Mouse (Mus musculus) liver, embryonic 14 days (tissue): ENCODE results near the gene Pxn. TPM values are rescaled to one million over a fixed set of nuclear protein-coding genes. Genes with fewer than 3 reads are reported as not detected.

Source experiments
- polyA plus RNA-seq: library from polyadenylated mRNA; depleted of rRNA; stranded (reverse); fragments of >200 nt; gene quantifications from 2 replicates; pipeline ENCODE4 v1.2.3, GENCODE M21; 2012; rRNA removed

Gene Pxn
- polyA plus RNA-seq, result 12.3 and 13.3 TPM in 2 replicates

DNA sequence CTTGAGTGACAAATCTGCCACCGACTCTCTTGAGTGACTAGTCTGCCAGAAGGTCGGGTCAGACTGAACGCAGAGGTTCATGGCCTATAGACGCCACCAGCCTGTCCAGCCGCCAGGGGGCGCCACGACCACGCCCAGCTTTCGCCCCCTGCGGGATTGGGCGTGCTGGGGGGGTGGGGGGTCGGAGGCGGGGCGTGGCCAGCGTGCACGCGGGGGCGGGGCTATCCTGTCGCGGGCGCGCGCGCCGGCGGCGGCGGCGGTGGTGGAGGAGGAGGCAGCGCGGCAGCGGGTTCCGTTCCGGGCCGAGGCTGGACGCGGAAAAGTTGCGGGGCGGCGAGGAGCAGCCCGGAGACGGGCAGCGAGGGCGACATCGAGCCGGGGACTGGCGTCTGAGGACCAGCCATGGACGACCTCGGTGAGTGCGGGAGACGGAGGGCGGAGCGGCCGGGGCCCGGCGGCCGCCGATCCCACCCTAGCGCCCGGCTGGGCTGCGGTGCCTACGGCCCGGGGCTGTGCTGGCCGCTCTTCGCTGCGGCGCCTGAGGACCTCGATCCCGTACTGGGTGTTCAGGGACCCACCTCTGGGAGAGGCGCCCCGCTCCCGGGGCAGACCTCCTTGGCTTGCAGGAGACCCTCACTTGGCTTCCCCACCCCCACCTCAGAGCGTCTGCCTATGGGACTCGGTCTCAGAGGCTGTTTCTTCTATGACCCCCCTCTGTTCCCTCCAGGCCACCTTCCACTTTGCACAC is at the start of gene Pxn:
Gene Pxn, plus strand, starts transcription at position 223 of the 748 bp plus-strand sequence.

DNA sequence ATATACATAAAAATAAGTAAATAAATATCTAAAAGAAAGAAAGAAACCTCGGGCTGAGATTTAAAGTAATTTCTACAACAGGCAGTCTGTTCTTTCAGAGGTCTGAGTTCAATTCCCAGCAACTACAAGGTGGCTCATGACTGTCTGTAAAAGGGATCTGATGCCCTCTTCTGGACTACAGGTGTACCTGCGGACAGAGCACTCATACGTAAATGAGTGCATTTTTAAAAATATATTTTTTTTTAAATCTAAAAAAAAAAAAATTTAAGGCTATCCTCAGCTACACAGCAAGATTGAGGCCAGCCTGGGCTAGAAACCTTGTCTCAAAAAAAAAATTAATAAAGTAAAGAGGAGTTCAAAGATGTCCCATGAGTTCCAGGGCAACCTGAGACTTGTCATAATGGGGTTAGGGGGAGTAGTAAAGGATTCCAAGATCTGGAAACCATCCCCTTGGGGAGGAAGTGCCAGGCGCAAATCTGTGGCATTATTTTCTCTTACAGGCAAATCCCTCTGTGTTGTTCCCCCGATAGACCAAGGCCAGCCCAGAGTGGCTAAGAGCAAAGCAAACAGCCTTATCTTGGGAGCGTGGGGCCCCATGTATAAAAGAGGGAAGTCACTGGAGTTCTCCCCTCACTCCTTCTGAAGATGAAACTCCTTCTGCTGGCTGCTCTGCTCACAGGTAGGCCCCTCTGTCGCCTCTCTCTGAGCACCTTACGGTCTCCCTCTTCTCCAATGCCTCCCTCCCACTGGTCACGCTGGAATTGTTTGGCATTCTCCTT is 40.6 kb upstream of the Pxn start, which contains the start of gene Pla2g1b:
Gene Pla2g1b, plus strand, starts transcription at position 621 of the 779 bp plus-strand sequence.

DNA sequence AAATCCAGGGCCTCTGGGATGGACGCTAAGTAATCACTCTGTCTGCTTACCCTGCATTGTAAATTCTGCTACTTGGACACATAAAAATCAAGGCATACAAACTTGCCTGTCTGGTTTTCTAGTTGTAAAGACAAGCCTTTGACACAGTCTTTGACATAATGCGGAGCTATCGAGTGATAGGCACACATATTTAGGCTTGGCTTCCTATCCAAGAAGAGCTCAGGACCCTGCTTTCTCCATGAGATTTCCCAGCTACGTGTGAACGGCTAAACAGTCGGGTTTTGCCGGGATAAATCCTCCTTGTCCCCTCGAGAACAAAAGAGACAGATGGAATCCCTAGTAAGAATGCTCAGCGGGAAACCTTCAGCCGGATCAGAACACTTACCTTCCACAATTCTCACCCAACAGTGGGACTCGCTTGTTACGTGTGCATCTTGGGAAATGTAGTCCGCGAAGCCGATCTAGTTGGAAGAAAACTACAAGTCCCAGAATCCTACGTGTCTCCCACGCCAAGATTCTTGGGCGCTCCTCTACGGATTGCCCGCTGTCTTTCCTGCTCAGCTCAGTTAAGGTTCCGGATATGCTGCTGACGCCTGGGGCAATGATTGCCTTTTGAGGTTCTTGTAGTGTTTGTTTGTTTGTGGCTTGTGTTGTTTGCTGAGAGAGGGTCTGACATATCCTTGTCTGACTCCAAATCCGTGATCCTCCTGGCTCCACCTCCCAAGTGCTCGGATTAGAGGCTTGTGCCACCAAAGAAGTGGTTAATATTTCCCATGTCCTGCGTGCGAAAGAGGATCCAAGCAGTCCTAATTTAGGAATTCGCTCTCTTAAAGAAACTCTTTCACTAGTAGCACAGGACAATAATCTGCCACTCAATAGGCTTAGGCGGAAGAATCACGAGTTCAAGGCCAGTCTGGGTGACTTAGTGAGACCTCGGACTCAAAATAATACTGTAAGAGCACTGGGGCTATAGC is 22.2 kb upstream of the Pxn start, which contains the start of gene Sirt4:
Gene Sirt4, minus strand, starts transcription at position 779 of the 974 bp plus-strand sequence.

DNA sequence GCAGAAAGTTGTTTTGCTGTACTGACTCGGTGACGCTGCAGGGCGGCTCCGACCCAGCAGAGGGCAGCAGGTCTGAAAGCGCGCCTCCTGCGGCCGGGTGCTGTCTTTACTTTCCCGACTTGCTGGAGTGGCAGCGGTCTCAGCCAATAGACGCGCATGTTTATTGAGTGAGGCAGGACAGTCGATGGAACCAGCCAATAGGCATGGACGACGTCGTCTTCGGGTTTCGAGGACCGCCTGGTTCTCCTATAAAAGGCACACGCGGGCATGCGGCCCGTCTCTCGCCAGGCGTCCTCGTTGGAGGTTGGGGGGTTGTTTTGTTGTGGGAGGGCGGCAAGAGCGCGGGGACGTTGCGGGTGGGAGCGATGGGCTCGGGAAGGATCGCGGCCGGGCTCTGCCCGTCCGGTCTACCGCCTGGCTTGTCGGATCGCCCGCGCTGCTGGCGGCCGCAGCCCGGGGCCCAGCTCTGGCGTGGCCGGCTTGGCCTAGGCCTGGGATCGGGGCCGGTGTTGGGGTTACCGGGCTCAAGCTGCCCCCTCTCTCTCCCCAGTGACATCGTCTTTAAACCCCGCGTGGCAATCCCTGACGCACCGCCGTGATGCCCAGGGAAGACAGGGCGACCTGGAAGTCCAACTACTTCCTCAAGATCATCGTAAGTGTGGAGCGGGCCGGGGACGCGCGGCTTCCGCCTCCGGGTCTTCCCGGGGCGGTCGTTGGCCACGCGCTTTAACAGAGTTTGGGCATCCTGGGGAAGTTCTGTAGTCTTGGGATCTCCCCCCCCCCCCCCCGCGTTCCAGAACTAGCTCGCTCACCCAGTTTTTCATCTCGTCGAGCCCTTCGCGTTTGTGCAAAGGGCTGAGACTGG is 53.0 kb downstream of the Pxn start, which contains the start of gene Rplp0:
Gene Rplp0, plus strand, starts transcription at position 231 of the 865 bp plus-strand sequence.

DNA sequence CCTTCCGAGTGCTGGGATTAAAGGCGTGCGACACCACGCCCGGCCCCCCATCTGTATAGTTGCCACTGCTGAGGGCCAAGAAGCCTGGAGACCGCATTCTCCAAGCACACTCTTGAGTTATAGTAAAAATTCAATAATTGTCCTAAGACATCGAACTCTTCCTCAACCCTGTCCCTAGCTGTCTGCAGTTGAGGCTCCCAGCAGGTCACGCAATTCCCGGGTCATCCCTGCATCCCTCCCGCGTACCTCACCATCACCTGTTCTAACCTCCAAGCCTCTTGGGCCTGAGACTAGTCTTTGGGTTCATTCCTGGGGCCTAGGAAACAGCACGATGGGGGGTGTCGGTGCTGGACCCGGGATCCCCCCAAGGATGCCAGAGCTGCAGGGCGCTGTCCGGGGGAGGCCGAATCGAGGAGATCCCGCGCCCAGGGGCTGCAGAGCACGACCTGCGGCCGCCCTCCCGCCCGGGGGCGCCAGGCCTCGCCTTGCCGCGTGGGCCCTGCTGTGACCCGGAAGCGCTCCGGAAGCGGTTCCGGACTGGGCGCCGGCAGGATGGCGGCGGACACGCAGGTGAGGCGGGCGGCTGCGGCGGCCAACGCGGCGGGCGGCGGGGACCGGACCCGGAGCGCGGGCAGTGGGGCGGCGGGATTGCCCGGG is 58.4 kb downstream of the Pxn start, which contains the start of gene Gcn1l1:
Gene Gcn1l1, plus strand, starts transcription at position 518 of the 657 bp plus-strand sequence.

Other genes starting within 250 kb of the Pxn start
- gene Rnf10, start 233.8 kb upstream of the Pxn start, polyA plus RNA-seq, result 81.8 and 101 TPM in 2 replicates
- 9.7 and 11.4 TPM in 2 replicates for gene Coq5, start 227.0 kb upstream of the Pxn start, polyA plus RNA-seq
- gene Dynll1, start 205.7 kb upstream of the Pxn start, polyA plus RNA-seq, result 146 and 153 TPM in 2 replicates
- gene Srsf9, start 179.5 kb upstream of the Pxn start, polyA plus RNA-seq, result 45.5 and 47.7 TPM in 2 replicates
- gene Gatc, start 165.5 kb upstream of the Pxn start, polyA plus RNA-seq, result 11.6 and 13.2 TPM in 2 replicates
- gene Triap1, start 165.5 kb upstream of the Pxn start, polyA plus RNA-seq, result 16.0 and 19.0 TPM in 2 replicates
- 656 and 682 TPM in 2 replicates for gene Cox6a1, start 157.7 kb upstream of the Pxn start, polyA plus RNA-seq
- gene Msi1, start 77.1 kb upstream of the Pxn start, polyA plus RNA-seq, result 0.84 and 0.89 TPM in 2 replicates
- not detected in 2 replicates for gene Pla2g1b, start 40.4 kb upstream of the Pxn start, polyA plus RNA-seq
- gene Sirt4, start 22.0 kb upstream of the Pxn start, polyA plus RNA-seq, result 8.1 and 8.3 TPM in 2 replicates
- 2,092 and 2,268 TPM in 2 replicates for gene Rplp0, start 52.8 kb downstream of the Pxn start, polyA plus RNA-seq
- 9.7 and 11.0 TPM in 2 replicates for gene Gcn1l1, start 58.6 kb downstream of the Pxn start, polyA plus RNA-seq
- 26.2 and 30.8 TPM in 2 replicates for gene Rab35, start 125.2 kb downstream of the Pxn start, polyA plus RNA-seq
- gene Bicdl1, start 224.9 kb downstream of the Pxn start, polyA plus RNA-seq, result 1.7 and 1.8 TPM in 2 replicates